Mouse (Mus musculus) T-helper 2 cell (primary cell): ENCODE results near the gene Ccl20.

Experiments used
- in situ Hi-C: fragments of 300-600 bp; cut with MboI, MseI; formaldehyde crosslinking; loops from one replicate; pipeline ENCODE4 v1.15.1; 2025; ENCODE audit warnings: high pct_unique_total_duplicates

The Ccl20 gene

DNA sequence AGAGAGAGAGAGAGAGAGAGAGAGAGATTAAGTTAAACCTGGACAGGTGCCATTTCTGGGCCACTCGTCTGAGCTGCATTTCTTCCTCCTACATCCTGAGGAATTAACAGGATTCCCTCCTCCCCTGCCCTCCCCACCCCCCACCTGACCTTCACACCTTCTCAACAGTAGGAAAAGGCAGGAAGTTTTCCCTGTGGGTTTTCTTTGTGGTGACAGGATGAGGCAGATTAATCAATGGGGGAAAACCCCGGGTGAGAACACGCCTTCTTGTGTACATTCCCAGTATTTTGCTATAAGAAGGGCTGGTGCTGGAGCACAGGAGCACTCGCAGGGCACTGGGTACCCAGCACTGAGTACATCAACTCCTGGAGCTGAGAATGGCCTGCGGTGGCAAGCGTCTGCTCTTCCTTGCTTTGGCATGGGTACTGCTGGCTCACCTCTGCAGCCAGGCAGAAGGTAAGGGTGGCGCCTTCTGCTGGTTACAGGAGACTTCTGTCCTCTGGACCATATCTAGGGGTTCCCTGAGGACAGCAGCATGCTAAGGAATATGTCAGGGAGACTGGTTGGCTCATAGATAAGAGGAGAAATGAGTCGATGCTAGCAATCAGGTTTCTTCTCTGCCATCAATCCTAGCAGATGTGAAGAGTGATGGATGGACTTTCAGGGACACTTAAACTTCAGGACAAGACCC lies at the start of gene Ccl20:
TSS of gene Ccl20 (plus strand) at position 320 of the 691 bp plus-strand sequence.
- in situ Hi-C loops = no loop called here

DNA sequence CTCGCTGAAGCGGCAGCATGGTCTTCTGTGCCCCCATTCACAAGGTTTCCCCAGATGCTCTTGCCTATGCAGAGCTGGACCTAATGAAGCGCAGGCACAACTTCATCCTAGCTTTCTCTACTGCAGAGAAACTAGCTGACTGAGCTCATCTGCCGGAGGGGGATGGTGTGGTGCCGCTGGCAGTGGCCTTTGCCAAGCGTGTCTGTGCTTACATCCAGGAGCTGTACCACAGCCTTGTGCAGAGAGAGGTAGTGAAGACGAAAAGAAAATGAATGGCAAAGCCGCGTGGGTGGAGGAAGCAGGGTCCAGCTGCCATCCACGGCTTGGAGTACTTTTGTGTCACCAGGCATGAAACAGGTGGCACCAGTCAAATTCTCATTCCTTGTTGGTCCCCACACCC lies 49.4 kb upstream of the Ccl20 start:
- in situ Hi-C loops = loop anchor here (25.0 kb wide), 1 partner anchor 645 kb away; no protein-coding TSS in a partner anchor

DNA sequence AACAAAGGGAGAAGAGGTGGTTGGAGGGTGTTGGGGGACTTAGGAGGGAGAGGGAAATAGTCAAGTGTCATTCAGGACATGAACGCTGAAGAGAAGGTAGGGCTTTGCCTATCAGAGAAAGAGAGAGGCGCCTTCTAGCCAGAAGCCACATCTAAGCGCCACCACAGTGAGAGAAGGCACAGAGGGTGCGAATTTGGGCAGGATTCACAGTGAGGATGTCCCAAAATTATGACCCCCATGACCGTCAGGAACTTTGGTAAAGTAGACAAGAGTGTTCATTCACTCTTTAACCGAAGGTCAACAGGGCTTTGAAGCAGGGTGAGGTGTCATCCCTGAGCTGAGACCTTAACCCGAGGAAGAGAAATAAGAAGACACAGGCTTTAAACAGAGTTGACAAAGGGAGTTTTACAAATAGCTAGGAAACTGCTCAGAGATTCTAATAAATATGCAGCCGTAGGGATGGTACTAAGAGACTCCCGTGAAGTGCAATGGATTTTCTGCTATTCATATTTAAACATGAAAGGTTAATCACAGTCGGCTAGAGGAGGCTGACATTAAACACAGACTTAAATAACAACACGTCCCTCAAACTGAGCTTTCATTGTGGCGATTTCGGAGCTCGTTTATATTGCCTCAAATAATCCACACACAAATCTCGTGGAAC lies 40.9 kb upstream of the Ccl20 start:
- in situ Hi-C loops = no loop called here

DNA sequence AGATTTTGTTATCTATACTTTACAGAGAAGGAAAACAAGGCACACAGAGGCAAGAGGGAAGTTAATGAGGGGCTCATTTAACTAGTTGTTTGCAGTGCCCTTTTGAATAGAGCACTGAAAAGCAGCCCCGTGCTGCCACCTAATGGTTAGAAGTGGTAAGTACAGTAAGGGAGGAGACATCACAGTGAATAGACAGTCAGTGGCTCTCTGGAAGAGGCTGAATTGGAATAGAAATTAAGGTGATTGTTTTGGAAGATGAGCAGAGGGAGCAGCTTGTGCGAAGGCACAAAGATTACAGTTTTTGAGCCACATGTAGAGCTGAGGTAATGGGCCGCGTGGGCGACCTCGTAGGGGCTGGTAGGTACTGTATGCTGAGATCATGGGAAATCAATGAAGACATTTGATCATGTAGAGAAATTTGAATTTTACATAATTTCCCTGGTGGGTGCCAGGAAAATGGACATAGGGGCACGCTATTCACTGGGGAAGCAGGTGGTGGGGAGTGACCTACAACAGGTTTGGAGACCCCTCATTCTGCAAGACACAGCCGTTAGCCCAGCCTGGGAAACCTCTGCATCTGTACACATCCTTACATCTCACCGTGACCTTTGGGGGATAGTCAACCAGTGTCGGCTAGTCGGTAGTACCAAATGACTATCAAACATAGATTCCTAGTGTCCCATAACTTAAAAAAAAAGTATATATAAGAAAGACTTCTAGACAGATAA lies 40.2 kb upstream of the Ccl20 start:
- in situ Hi-C loops = no loop called here

DNA sequence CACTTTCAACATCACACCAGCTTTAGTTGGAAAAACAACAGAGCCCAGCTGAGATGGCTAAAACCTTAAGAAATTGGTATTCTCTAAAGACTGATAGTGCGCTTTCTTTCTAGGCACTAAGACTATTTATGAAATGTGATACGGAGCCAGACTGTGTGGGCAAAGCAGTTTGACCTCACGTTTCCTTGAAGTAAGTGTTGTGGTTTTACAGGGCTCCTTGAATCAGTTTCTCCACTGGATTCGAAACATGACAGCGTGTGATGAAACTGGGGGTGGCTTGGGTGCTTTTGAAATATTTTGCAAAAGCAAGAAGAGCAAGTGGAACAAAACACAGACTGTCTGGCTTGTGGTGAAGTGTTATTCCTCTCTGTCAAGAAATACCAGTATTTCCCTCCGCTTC lies 39.5 kb upstream of the Ccl20 start:
- in situ Hi-C loops = no loop called here

DNA sequence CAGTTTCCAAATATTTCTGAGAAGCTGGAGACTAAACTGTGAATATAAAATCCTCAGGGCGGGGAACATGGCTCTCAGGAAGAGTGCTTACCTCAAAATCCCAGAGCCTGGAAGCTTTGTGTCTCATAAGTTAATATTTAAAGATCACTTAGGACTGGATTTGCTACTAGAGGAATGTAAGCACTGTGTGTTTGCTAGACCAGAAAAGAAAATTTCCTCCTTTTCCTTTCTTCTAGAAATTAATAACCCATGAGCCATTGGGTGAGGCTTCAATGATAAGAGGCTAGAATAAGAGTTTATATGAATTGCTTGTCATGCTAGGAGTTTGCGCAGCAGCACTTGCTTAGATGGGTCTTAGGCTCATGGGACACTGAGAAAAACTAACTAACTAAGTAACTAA lies 31.8 kb upstream of the Ccl20 start:
- in situ Hi-C loops = no loop called here

DNA sequence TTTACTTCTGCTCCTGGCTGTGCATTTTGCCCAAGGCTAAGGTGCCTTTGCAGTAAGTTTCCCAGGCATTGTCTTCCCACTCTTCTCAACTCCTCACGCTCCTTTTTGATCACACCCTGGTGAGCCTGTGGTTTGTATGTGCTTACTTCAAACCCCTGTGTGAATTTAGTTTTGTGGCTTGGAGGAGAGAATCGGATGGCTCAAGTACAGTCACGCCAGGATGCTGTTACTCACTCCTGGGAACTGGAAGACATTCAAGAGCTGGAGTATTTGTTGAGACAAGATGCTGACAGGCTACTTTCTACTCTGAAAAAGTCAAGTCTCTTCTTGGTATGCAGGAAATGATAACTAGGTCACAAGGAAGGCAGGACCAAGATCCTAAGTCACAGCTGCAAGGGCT lies 25.3 kb upstream of the Ccl20 start:
- in situ Hi-C loops = no loop called here

DNA sequence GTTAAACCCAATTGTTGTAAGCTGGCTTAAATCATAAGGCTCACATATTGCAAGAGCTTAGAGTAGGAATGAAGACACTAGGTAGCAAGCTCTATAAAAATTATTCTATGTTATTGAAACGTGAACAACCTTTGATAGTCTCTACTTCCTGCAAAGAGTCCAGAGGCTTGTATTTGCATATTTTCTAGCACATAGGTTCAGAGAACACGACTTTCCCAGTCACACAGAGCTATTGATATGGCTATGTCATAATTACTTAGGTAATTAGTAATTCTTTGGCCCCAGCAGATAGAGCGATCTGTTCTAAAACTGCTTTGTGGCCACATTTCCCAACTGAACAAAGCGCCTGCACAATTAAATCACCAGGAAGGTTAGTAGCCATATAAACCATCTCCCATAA lies 19.6 kb upstream of the Ccl20 start:
- in situ Hi-C loops = no loop called here

DNA sequence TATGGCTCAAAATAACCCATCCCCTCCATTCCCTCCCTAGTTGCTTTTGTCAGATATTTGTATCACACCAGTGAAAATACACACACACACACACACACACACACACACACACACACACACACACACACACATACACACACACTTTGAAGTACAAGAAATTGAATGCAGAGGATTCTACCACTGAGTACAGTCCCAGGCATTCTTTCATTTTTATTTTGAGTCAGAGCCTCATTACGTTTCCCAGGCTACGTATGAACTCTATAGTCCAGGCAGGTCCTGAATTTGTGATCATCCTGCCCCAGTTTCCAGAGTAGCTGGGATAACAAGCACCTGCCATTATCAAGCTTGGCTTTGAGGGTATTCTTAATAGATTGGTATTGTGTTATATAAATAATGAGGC lies 17.4 kb upstream of the Ccl20 start:
- in situ Hi-C loops = no loop called here

DNA sequence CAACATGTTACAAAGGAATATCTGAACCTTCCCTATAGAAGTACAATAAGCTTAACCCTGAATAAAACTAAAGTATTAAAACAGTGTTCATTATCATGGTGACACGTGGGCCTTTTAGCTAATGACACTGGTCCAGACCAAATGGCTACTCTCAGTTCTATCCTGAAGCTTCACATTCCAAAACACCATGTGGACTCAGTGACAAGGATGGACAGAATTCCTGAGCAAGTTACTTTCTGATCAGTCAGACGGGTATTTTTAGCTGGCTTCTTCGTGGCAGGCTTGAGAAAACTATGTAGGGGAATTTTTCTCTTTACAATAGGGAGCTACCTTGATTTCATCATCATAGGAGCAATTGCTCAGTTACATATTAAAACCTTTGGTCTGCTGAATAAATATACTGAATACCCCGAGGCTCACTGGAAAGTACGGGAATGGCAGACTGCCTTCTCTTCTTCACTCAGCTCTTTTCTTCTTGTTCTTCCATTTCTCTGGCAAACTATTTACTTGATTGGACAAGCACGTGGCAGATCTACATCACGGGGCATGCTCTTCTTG lies 16.9 kb upstream of the Ccl20 start:
- in situ Hi-C loops = no loop called here

DNA sequence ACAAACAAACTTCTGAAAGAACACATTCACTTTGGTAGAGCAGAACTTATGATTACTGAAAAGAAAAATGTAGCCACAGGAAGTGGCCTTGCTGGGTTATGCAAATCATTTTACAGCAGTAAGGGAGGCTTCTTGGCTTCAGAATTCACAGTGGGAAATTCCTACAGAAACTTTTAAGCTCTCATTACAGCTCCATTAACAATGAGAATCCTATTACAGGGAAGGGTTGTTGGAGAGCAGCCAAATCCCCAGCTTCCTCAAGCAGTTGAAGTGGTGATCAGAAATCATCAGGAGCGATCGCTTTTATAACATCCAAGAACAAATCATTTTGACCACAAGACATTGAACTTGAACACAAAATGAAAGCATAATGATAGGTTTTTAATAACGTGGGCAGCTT lies 14.7 kb upstream of the Ccl20 start:
- in situ Hi-C loops = no loop called here

DNA sequence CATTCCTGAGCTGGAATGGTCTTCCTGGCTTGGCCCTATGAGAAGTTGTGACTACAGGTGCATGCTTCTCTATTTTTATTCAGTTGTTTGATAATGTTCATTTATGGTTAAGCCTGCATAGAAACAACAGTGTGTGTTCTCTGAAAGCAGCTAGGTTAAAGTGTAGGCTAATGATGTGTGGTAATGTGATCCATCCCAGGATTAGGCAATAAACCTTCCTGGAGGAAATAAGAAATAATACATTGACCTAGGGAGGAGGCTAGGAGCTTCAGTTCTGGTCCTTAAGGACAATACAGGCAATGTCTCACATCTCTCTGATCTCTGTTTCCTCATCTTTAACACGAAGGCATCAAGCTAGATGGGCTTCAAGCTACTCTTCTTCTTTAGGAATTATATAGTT lies 11.1 kb upstream of the Ccl20 start:
- in situ Hi-C loops = no loop called here

DNA sequence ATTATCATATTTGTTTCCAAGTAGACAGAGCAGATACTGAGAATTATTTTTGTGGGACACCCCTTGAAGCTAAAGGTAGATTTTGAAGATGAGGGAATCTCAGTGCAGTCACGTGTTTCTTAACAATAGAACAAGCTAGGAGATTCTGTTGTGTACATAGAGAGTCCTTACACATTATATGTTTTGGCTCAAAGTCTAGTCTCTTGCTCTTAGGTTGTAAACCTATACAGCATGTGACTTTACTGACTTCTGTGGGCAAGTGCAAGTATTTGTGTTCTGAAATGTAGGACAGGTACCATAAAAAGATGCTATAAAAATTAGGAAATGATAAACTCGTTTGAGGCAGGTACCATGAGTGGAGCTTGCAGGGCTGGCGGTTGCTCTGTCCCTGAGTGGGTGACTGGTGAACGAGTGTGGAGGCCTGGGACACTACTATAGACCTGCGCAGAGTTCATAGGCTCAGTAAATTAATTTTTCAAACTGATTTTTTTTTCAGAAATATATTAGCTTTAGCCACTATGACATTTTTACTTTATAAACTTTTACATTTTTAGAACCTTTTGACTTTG lies 9.1 kb upstream of the Ccl20 start:
- in situ Hi-C loops = no loop called here

DNA sequence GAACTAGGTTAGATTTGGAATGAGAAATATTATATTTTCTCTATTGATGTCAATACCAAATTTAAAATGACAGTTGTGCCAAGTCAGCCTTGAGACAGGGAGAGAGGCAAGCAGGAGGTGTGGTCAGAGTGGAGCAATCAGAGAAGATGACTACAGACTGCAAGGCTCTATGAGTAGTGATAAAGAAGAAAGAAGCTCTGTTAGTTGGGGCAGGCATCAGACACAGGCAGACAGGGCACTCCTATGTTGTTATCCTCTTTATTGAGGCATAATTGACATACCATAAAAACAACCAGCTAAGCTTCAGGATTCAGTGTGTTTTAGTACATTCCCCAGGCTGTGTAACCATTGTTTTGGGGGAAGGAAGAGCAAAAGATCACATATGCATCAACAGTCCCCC lies 5.6 kb upstream of the Ccl20 start:
- in situ Hi-C loops = no loop called here

DNA sequence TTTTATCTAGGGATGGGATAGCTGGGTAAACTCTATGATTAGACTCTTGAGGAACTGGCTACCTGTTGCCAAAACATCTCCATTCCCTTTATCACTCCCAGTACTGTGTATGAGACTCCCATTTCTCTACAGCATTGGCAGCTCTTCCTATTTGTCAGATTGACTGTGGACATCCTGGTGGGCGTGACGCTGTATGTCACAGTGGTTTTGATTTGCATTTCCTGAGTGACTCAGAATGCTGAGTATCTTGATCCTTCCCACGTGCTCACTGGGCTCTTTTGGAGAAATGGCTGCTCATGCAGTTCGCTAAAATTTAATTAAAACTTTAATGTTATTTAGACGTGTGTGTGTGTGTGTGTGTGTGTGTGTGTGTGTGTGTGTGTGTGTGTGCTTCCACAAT lies 4.8 kb upstream of the Ccl20 start:
- in situ Hi-C loops = no loop called here

DNA sequence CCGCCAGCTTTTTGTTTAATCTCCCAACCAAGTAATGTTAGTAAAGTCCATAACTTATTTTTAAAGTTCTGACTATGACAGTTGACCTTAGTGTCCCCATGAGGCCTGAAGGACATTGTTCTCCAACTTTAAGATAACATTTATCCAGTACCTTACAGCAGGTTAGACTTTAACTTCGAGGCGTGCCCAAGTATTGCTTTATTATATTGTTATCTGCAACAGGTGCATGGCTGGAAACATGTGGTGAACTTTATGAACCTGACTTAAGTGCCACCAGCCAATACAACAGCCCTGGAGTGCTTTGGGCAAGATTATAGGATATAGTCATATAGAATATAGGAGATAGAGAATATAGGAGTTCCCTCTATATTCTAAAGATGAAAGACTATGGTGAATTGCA lies 651 bp downstream of the Ccl20 start:
- in situ Hi-C loops = no loop called here

DNA sequence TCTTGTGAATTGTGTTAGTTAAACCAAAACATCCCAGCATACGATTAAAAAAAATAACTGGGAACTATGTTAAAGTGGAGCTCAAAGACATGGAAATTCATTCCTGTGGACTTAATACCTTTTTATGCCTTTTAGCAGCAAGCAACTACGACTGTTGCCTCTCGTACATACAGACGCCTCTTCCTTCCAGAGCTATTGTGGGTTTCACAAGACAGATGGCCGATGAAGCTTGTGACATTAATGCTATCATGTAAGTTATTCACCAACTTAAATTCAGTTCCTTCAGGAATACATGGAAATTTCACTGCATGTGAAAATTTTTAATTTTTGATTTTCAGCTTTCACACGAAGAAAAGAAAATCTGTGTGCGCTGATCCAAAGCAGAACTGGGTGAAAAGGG lies 1.1 kb downstream of the Ccl20 start:
- in situ Hi-C loops = no loop called here

DNA sequence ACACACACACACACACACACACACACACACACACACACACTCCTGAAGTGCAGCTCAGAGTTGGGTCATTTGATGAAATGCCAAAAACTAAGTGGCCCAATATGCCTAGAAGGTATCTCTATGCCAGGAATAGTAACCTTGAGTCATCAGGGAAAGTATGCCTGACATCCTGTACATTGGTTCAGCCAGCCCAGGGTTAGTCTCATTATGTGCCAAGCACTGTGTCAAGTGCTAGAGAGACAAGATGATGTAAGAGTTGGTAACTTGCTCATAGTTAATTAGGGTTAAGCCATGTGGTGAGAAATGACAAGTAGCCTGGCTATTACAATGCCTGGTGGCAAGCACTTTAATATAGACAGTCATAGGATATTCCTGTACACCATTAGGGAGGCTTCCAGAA lies 3.3 kb downstream of the Ccl20 start:
- in situ Hi-C loops = no loop called here

DNA sequence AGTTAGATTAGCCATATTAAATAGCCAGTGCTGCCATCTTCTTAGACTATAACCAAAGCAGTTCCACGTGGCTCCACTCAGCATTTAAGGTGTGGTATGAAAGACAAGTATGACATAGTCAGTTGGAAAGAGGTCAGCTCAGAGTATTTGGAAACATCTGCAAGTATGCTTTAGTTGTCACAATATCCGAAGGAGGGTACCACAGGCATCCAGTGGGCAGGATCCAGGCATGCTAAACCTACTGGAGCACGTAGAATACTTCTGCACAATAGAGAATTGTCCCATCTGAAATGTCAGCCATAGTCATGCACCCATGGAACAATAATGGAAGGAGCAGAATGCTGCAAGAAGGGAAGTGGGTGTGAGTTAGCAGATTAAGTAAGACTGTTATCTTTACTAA lies 3.7 kb downstream of the Ccl20 start:
- in situ Hi-C loops = no loop called here

DNA sequence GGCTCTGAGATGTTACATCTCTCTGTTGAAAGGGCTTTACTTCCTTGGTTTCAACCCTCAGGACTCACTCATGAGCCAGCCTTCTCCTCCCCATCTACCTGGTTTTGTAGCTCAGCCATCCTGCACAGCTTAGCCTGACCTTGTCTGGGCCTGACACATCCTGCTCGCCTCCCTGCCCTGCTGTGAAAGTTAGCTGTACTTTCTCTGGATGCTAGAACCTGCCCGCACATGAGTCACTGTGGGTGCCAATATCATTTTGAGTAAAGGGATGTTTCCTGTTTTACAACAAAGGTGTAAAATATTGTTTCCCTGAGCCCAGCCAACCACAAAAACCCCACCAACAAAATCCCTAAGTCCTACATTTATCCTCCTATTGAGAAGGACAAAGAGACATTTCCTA lies 6.6 kb downstream of the Ccl20 start:
- in situ Hi-C loops = no loop called here

DNA sequence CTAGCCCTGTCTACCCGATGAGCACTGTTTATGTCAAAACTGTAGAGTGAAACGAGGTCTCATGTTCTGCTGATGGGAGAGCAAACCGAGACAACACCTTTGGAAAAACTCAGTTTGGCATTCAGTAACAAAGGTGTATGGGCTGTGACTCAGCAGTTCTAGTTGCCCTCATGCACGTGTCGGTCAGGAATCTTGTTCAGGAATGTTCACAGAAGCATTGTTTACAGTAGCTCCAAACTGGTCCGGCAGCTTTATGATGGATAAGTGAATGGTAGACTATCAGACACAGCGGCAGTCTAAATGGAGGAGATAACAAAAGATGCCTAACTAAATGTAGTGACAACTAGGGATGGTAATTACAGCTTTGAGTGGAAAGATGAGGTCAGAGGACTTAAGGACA lies 19.3 kb downstream of the Ccl20 start:
- in situ Hi-C loops = no loop called here

DNA sequence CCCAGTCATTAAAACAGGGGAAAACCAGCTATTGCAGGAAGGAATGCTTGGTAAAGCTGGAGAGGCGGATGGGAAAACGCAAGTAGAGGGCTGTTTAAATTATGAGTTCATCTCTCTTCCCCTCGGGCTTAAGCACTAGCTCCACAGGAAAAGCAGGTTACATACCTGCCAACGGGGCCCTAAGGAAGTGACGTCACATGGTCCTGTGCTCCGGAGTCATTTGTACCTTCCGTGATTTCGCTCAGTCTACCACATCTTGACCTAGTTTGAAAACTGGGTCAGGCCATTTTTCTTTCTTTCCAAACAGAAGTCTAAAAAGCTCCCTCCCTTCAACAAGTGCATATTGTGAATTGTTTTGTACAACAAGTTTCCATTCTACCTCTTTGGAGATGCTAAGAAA lies 21.3 kb downstream of the Ccl20 start:
- in situ Hi-C loops = no loop called here
